Mouse (Mus musculus) frontal cortex, postnatal 25 days (tissue): ENCODE measurements around the gene Timm29.

Experiments used
- DNase-seq, 2 experiments: peaks; one replicate each; pipeline ENCODE4 v3.0.0; 2022; ENCODE audit warnings: low spot score in 2 of 2

The Timm29 gene

DNA sequence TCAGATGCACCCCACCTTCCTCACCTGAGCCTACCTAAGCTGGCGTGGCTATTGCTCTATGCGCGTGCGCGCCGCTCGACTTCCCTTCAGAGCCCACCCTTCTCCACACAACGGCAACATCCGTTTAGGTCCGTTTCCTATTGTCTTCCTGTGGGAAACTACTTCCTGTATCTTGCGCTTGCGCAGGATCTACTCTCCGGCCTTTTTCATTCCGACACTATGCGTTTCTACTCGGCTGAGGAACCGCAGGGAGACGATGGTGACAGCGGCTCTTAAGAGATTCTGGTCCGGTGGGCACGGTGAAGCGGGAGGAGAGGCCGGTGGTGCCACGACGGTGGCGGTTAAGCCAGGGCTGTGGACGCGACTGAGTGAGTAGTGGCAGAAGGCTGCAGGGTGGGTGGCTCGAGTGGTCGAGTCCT is at the start of gene Timm29, which contains the start of gene Yipf2:
Gene Timm29, plus strand, starts transcription at position 20 of the 419 bp plus-strand sequence.
Gene Yipf2, minus strand, starts transcription at position 126 of the 419 bp plus-strand sequence.
- peak; percentile 87 to 92 for DNase-seq

DNA sequence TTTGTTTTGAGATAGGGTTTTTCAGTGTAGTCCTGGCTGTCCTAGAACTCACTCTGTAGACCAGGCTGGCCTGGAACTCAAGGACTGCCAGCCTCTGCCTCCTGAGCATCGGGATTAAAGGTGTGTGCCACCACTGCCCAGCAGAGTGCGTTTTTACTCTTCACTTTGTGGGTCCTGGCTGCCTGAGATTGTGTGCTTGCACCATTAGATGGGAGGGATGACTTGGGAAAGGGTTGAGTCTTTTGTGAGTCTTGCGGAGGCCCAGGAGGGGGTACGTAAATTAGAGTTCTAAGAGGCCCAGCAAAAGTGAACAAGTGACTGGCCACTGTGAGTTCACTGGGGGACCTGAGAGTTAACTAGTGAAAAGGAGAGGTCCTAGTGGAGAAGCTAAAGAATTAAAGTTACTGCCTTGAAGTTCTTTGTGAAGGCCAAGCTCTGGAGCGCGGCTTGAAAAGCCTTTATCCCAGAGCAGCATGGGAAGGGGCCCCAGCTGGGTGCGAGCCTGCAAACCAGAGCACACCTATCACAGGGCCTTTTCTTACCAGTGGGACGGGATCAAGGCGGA is 47.1 kb upstream of the Timm29 start:
- no peak for DNase-seq

DNA sequence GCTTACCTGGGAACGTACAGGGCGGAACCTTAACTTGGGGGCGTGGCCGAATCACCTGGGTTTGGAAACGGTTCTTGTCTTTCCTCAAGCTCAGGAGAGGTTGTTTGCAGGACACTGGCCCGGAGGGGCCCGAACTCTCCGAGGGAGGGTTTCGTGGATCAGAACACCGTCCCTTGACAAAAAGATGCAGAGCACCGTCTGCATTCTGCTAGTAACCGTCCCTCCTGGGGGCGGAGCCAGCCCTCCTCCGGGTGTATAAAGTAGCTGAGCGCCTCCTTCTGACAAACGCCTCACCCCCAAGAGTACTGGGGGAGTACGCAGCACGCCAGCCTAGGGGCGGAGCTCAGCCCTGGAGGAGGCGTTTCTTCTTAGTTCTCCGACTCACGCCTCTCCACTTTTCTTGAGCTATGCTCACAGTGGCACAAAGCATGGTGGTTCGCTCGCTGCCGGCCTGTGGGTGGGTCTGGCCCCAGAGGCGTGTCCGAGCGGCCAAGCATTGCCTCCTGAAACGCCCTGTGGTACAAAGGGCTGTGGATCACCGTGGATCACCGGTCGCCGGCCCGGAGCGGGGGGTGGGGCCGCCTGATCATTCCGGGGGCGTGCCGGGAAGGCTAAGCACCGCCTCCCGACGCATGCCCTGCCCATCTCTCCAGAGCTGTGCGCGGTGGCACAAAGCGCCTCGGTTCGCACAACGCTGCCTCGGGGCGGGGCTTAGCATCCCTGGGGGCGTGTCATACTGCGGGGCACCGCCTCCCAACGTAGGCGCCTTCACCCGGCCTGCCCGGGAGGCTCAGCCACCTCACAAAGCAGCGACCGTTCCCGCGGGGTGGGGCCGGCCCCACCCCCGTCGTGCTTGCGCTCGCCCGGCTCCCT is 46.4 kb upstream of the Timm29 start:
- DNase-seq: peak; percentile 95 to 97

DNA sequence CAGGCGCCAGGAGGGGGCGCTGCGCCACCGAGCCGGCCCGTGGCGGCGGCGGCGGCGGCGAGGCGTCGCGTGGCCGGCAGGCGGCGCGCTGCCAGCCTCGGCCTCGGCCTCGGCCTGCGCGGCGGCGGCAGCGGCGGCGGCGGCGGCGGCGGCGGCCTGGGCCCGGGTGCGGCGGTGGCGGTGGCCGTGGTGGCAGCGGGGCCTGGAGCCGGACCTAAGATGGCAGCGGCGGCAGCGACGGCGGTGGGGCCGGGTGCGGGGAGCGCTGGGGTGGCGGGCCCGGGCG is 45.8 kb upstream of the Timm29 start, which contains the start of gene Carm1:
Gene Carm1, plus strand, starts transcription at position 106 of the 286 bp plus-strand sequence.
- peak; percentile 36 to 51 for DNase-seq

DNA sequence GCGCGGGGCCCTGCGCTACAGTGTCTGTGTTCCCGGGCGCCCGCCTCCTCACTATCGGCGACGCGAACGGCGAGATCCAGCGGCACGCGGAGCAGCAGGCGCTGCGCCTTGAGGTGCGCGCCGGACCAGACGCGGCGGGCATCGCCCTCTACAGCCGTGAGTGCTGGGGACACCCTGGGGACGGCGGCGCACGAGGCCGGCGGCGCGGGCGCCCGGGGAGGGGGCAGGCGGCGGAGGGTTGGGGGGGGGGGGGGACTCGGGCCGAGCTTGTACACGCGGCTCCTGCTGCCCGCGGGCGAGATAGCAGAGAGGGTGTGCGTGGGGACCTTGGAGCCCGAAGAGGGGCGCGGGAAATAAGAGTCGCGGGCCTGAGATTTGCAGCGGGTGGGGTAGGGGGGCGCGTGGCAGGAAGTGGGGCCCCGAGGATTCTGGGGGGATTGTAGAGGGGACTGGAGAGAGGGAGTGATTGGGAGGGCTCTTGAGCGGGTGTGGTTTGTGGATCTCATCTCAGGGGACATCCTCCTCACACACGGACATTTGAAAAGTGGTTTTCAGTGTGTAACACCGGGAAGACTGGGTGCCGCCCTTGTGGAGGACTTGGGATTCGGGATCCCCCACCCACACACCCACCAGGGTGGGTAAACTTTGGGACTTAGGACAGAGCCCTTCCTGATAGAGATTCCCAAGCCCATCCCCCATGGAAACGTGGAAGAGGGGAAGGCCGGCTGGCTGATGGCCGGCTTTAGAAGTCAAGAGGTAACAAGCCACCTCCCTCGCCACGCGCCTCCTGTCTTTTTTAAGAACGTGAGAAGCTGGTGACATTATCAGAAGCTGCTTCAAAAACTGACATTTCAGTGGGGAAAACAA is 45.2 kb upstream of the Timm29 start:
- peak in 1 of 2 experiments; percentile 21 for DNase-seq

GRCm38 (mm10) chr9:21551049-21551448 is 41.5 kb upstream of the Timm29 start:
- no peak for DNase-seq

DNA sequence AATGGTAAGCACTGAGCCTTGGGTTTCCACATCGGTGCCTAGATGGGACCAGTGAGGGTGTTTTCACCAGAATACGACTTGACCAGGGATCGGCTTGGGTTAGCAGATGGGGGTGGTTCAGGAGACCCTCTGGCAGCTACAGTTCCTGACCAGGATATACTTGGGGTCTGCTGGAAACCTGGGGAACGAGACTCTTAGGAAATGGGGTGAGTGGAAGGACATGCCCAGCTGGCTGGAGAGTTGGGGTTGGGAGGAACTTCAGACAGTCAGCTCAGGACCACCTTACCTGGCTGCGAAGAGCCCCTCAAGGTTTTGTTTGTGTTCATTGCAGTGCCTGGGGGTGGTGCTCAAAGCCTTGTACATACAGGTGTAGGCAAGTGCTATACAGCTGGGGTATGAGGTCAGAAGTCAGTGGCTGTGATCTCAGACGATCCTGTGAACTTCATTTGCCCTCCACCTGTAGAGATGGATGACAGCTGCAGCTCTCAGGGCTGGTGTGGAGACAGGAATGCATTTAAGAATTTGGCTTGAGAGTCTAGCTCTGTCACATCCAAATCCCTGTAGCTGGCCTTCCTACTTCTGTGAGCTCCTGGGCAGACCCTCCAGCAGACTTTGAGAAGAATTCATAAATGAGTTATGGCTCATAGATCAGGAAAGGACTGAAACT is 38.8 kb upstream of the Timm29 start:
- no peak for DNase-seq

GRCm38 (mm10) chr9:21555198-21555742 is 37.3 kb upstream of the Timm29 start:
- DNase-seq: no peak

GRCm38 (mm10) chr9:21556996-21557395 is 35.5 kb upstream of the Timm29 start:
- DNase-seq: no peak

DNA sequence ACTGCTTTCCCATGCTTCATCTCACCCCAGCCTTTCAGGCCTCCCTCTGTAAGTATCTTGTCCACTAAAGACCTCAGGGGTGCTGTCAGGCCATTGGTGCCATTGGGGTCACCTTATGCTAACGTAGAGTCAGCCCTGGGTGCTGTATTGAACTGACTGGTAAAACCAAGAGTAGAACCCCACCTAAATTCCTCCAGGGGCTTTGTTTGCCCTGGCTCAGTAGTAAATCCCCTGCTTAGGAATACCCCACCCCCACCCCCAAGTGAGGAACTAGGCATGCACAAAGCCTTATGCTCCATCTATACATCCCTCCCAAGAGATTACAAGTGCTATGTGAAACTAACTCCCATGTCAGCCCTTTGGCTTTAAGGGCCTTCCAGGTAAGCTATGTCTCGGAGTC is 35.0 kb upstream of the Timm29 start:
- DNase-seq: no peak

DNA sequence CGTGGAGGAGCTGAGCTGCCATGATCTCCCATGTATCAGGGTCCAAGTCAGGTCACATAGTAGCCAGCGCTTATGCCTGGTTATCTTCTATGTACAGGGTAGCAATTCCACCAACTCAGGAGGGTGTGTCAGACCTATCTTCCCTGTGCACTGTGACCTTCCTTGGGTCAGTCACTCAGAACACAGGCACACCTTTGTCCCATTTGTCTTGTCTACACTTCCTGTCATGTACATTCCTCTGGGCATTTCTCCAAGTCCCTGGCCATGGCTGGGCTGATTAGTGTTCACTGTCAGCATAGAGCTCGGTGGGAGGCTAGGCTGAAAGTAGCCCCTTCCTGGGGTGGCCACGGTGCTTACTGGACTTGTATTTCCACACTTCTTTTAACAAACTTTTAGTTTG is 34.2 kb upstream of the Timm29 start:
- no peak for DNase-seq

DNA sequence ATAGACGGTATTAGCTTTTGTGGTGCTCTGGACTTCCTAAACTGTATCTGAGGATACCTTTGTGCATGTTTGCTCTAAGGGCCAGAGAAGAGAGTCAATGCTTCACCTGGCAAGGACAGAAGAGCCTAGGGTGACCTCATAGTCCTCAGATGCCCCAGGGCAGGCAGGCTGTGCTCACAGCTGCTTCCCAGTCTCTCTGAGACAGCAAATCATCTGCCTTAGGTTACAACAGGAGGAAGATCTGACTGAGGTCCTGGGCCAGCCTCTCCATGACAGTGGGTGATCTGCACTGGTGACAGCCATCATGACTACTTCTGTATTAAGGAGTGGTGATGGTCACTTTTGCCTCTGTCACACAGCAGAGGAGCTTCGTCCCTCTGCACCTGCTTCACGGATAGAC is 33.4 kb upstream of the Timm29 start:
- no peak for DNase-seq

- no peak for DNase-seq
Observed at GRCm38 (mm10) chr9:21564420-21564819, 28.1 kb upstream of the Timm29 start.

GRCm38 (mm10) chr9:21565004-21565586 is 27.4 kb upstream of the Timm29 start:
- DNase-seq: no peak

DNA sequence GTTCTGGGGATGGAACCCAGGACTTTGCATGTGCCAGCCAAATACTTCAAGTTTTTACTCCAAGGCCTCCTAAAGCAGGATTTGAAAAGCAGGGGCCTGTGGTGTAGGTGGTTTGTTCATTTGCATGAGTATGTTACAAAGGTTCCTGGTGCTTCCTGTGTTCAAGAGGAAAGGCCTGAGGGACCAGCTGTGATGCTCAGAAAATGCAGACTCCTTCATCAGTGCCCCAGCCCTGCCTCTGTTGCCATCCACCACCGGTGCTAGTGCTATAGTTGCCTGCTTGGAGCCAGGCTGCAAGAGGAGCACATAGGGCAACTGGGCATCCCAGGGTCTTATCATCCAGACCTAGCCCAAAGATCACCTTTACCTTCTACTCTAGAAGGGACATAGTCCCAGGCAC is 26.0 kb upstream of the Timm29 start:
- DNase-seq: no peak

DNA sequence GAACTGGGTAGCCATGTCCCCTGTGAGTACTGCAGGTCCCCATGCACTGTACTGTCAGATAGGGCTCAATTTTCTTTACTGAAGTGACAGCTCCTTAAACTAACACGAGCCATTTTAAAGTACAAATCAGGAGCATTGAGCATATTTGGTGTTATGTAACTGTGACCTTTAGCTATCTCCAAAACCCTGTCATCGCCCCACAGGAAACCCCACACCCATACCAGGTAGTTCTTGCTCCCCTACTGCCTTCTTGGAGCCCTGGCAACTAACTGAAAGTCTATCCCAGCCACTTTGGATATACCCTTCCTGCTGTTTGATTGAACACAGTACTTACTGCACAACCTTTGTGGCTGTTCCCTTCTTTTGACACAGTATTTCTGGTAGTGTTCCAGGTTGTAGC is 25.5 kb upstream of the Timm29 start:
- no peak for DNase-seq

DNA sequence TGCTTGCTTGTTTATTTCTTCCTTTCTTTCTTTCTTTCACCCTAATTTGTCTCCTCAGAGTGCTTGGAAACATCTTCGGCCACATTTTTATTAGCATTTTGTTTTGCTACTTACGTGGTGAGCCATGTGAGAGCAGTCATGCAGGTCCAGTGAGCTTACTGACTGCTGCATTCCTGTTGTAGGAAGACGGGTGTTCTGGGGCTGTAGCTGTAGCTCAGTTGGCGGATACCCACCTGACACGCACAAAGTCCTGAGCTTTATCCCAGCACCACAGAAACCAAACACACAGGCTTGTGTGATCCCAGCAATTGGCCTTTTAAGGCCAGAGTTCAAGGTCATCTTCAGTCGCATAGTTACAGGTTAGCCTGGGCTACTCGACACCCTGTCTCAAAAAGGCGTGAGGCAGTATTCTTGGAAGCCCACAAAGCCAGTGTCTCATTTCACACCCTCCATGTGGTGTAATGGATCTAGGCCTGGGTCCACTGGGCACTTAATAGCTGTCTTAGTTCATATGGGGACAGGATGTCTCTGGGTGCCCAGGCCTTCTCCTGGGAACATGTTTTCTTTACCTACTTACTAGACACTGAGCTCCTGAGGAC is 23.8 kb upstream of the Timm29 start:
- DNase-seq: no peak

- DNase-seq: no peak
Observed at GRCm38 (mm10) chr9:21574012-21574801, 18.3 kb upstream of the Timm29 start.

DNA sequence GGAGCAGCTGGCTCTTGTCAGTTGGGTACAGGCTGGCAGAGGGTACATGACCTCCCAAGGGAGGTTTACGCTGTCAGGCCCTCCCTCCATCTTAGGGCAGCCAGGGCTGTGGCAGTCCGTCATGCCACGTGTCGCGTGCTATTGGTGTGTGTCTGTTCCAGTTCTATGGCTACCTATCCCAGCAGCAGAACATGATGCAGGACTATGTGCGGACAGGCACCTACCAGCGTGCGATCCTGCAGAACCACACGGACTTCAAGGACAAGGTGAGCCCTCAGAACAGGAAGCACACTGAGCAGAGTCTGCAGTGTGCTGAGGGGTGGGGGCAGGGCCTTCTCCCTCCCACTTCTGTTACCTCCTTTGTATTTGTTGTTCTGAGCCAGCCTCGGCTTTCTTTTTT is 17.3 kb upstream of the Timm29 start:
- no peak for DNase-seq

GRCm38 (mm10) chr9:21576286-21576685 is 16.2 kb upstream of the Timm29 start:
- DNase-seq: no peak
